Mouse (Mus musculus) small intestine, adult 2 months (tissue): ENCODE measurements around the gene Slc20a1.

Experiments
- CTCF ChIP-seq: fragments of 200-500 bp; IDR thresholded peaks from 2 replicates; pipeline ENCODE4 v1.5.1; 2012; ENCODE audit warnings: low read depth, mild to moderate bottlenecking, control low read depth, inconsistent platforms, low read length, moderate library complexity, mixed read lengths; ENCODE audit not compliant: insufficient replicate concordance, insufficient read length; ENCODE audit errors: extremely low read depth
- POLR2A ChIP-seq: fragments of 200-500 bp; IDR thresholded peaks from 2 replicates; pipeline ENCODE4 v1.6.1; 2012; ENCODE audit warnings: low read depth, mild to moderate bottlenecking, control low read depth, inconsistent platforms, low read length, moderate library complexity

GRCm38 (mm10) chr2:129244446-129245120 is 46.0 kb downstream of the Slc20a1 start:
- TF ChIP-seq CTCF = no peak
- TF ChIP-seq POLR2A = no peak
